ENCODE assay signal across 11 mouse cellular contexts in genomic region chr17:73942268-73942962, GRCm38 (mm10). TPM values are rescaled to one million over a fixed set of nuclear protein-coding genes. Genes with fewer than 3 reads are reported as not detected.
DNase-seq lines count a peak whose midpoint lies in the region; ATAC-seq and TF ChIP-seq lines count a peak whose summit lies in the region.
"Had no signal": no experiment of that assay in that cellular context is flagged by ENCODE, and none has a peak within 500 bp of the region (broad histone marks: within the 10 kb centered on the region; RNA-seq: fewer than 3 reads in every experiment).

No protein-coding gene starts in this region.

- H3K4me2 ChIP-seq in kidney, postnatal 0 days (ENCODE audit: low read length), result no peak overlapping the region
- H3K4me2 ChIP-seq in heart, postnatal 0 days (ENCODE audit: low read depth, low read length), result peak overlapping the region; percentile 30
- H3K4me2 ChIP-seq in hindbrain, embryonic 16.5 days (ENCODE audit: low read length), result no peak overlapping the region

- intact Hi-C loops in left cerebral cortex, postnatal 14 days (cut with DNase I), result no loop called here

- no peak overlapping the region for H3K9ac ChIP-seq in kidney, postnatal 0 days (ENCODE audit: low read depth, low read length)
- no peak overlapping the region for H3K9ac ChIP-seq in heart, postnatal 0 days (replicated peaks; ENCODE audit: low read depth, low read length)
- no peak overlapping the region for H3K9ac ChIP-seq in hindbrain, embryonic 16.5 days (ENCODE audit: low read depth, low read length)

- no peaks in the 10 kb centered on the region for H3K36me3 ChIP-seq in kidney, postnatal 0 days (ENCODE audit: insufficient read depth, low read length)
- no peaks in the 10 kb centered on the region for H3K36me3 ChIP-seq in heart, postnatal 0 days (replicated peaks; ENCODE audit: control insufficient read depth, insufficient read depth, low read length)
- no peaks in the 10 kb centered on the region for H3K36me3 ChIP-seq in hindbrain, embryonic 16.5 days (ENCODE audit: control insufficient read depth, insufficient read depth, low read length)
- H3K36me3 ChIP-seq: embryonic facial prominence, embryonic 10.5 days had no signal

- no peaks in the 10 kb centered on the region for H3K9me3 ChIP-seq in kidney, postnatal 0 days (replicated peaks; ENCODE audit: low read length)
- no peaks in the 10 kb centered on the region for H3K9me3 ChIP-seq in heart, postnatal 0 days (replicated peaks; ENCODE audit: control insufficient read depth, low read length)
- H3K9me3 ChIP-seq in hindbrain, embryonic 16.5 days (ENCODE audit: control insufficient read depth, low read length), result no peaks in the 10 kb centered on the region
- H3K9me3 ChIP-seq: embryonic facial prominence, embryonic 10.5 days had no signal

- no peak overlapping the region for H3K4me3 ChIP-seq in kidney, postnatal 0 days (replicated peaks; ENCODE audit: low read depth, low read length)
- H3K4me3 ChIP-seq in heart, postnatal 0 days (ENCODE audit: low read depth, low read length), result no peak overlapping the region
- H3K4me3 ChIP-seq in hindbrain, embryonic 16.5 days (ENCODE audit: low read length), result no peak overlapping the region
- H3K4me3 ChIP-seq: embryonic facial prominence, embryonic 10.5 days had no signal

- WGBS in kidney, postnatal 0 days, result 47% methylated on average over 3 of the region's 3 CpGs
- 14% methylated on average over 3 of the region's 3 CpGs for WGBS in heart, postnatal 0 days
- 87% methylated on average over 3 of the region's 3 CpGs for WGBS in hindbrain, embryonic 16.5 days

- ATAC-seq in kidney, postnatal 0 days (replicated peaks; ENCODE audit: low FRiP score, low read depth), result no peak
- peak; percentile 80 for ATAC-seq in activated CD4-positive, CD25-positive, alpha-beta regulatory T cell, adult 4 months
- peak; percentile 62 for ATAC-seq in heart, postnatal 0 days (ENCODE audit: insufficient read depth, low read depth)
- peak; percentile 59 for ATAC-seq in monocyte, adult 5-6 weeks (replicated peaks; ENCODE audit: insufficient number of reproducible peaks, low FRiP score, low TSS enrichment, poor library complexity, severe bottlenecking)
- ATAC-seq in hindbrain, embryonic 16.5 days, result no peak

- TF ChIP-seq EP300 in heart, postnatal 0 days (IDR thresholded peaks at IDR 0.05; ENCODE audit: low read depth), result 0 out of 2 replicates have a peak, but pooled peaks have one; percentile 30

- H3K4me1 ChIP-seq in kidney, postnatal 0 days (replicated peaks; ENCODE audit: insufficient read depth, low read length), result no peaks in the 10 kb centered on the region
- H3K4me1 ChIP-seq in heart, postnatal 0 days (ENCODE audit: control insufficient read depth, insufficient read depth), result peaks cover 9% of the 10 kb centered on the region; the same call in 1 of the 2 replicates
- H3K4me1 ChIP-seq in hindbrain, embryonic 16.5 days (ENCODE audit: control insufficient read depth, insufficient read depth, low read depth, low read length), result no peaks in the 10 kb centered on the region
- H3K4me1 ChIP-seq: embryonic facial prominence, embryonic 10.5 days had no signal

- no peak for TF ChIP-seq CTCF in kidney, postnatal 0 days (IDR thresholded peaks at IDR 0.05; ENCODE audit: low read depth)
- no peak for TF ChIP-seq CTCF in heart, postnatal 0 days (IDR thresholded peaks at IDR 0.05; ENCODE audit: low read depth)

- no peaks in the 10 kb centered on the region for H3K27me3 ChIP-seq in kidney, postnatal 0 days (ENCODE audit: insufficient read depth, low read length)
- H3K27me3 ChIP-seq in heart, postnatal 0 days (ENCODE audit: control insufficient read depth, insufficient read depth, low read length), result no peaks in the 10 kb centered on the region
- no peaks in the 10 kb centered on the region for H3K27me3 ChIP-seq in hindbrain, embryonic 16.5 days (replicated peaks; ENCODE audit: control insufficient read depth, insufficient read depth, low read length)
- H3K27me3 ChIP-seq: Patski had no signal

- DNase-seq in kidney, postnatal 0 days (ENCODE audit: low spot score), result peak; percentile 20
- no peak for DNase-seq in kidney, adult 11 months
- DNase-seq in heart, postnatal 0 days (ENCODE audit: low spot score), result peak; percentile 14
- DNase-seq in right cerebral cortex, adult 18-20 months, result no peak
- no peak for DNase-seq in left cerebral cortex, postnatal 14 days (ENCODE audit: low spot score in 2 of 2)
- DNase-seq: gastrocnemius, postnatal 10 days had no signal

- H3K27ac ChIP-seq in kidney, postnatal 0 days, result no peak overlapping the region
- peak overlapping the region; percentile 77 for H3K27ac ChIP-seq in heart, postnatal 0 days (ENCODE audit: low read depth)
- H3K27ac ChIP-seq in hindbrain, embryonic 16.5 days (ENCODE audit: low read depth, low read length), result no peak overlapping the region
- H3K27ac ChIP-seq: embryonic facial prominence, embryonic 10.5 days had no signal

RNA-seq across cellular contexts. Expression of gene Xdh, which starts 7.6 kb away (rescaled TPM):
- 1.6 and 1.9 TPM in 2 replicates for polyA plus RNA-seq in kidney, postnatal 0 days (2015; fragmentation: Nextera tagmentation; extraction: Ambion mirVana)
- polyA plus RNA-seq in activated CD4-positive, CD25-positive, alpha-beta regulatory T cell, adult 4 months (2017; shearing (Covaris generic)), result 10 to 100 TPM; 19.1 to 39.8 TPM
- 7.8 and 20.4 TPM in 2 replicates for total RNA-seq in heart, postnatal 0 days (2014; rRNA removed; ENCODE audit: low replicate concordance)
- polyA plus RNA-seq in heart, postnatal 0 days (2015; fragmentation: Nextera tagmentation; extraction: Ambion mirVana), result 2.3 and 2.8 TPM in 2 replicates
- total RNA-seq in monocyte, adult 5-6 weeks (2017), result 292 to 373 TPM (median 293 TPM) in 3 replicates
- polyA plus RNA-seq in hindbrain, embryonic 16.5 days (2015; fragmentation: Nextera tagmentation; extraction: Ambion mirVana), result 0.28 and 0.30 TPM in 2 replicates
- under 1 TPM; 0.77 to 0.99 TPM for total RNA-seq in left cerebral cortex, postnatal 14 days (2021)

Comparison
In these comparisons a context has a peak if more than half of its experiments do, and no peak if none do; other contexts are left out.
1. DNase-seq: peak in kidney, postnatal 0 days (single experiment) and heart, postnatal 0 days (single experiment); none in kidney, adult 11 months (single experiment), right cerebral cortex, adult 18-20 months (single experiment) and left cerebral cortex, postnatal 14 days (0 of 2).
2. ATAC-seq: peak in activated CD4-positive, CD25-positive, alpha-beta regulatory T cell, adult 4 months (single experiment), heart, postnatal 0 days (single experiment) and monocyte, adult 5-6 weeks (single experiment); none in kidney, postnatal 0 days (single experiment) and hindbrain, embryonic 16.5 days (single experiment).